In the genomic region with DNA sequence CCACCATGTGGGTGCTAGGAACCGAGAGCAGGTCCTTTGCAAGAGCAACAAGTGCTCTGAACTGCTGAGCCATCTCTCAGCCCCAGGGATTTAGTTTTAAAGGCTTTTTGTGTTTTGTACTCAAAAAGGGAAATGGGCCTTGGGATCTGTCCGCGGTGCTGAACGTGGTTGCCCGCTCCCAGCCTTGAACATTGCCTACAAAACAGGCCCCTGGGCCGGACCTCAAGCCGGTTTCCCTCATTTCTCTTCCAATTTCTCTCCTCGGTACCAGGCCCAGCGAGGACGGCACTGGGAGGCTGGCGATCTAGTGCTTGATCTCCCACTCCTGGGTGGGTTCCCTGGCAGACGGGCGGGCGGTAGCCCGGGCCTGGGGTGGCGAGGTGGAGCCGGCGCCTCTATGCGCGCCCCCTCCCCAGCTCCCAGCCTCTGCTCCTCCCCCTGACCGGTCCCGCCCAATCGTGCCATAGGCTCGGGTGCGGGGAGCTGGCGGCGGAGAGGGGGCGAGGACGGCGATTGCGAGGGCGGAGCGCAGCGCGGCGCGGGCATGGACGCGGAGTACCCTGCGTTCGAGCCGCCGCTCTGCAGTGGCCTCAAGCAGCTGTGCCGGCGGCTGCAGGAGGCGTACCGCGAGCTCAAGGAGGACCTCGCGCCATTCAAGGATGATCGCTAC, we compare ENCODE assay signal across 8 mouse cellular contexts. TPM values are rescaled to one million over a fixed set of nuclear protein-coding genes. Genes with fewer than 3 reads are reported as not detected.
DNase-seq lines count a peak whose midpoint lies in the region; ATAC-seq and TF ChIP-seq lines count a peak whose summit lies in the region.
"Not testable (repeated sequence)": the region's sequence is repeated elsewhere in the genome, so short reads cannot be mapped to it uniquely, and the experiment has no call there.

Tmem181a (plus strand) TSS at position 461 of the 670 bp plus-strand sequence.

- not testable (repeated sequence) for H3K36me3 ChIP-seq in embryonic facial prominence, embryonic 10.5 days (replicated peaks); hindbrain, embryonic 13.5 days; limb, embryonic 12.5 days; midbrain, embryonic 12.5 days; stomach, embryonic 16.5 days (ENCODE audit: control insufficient read depth, insufficient read depth, low read length)

- peak within 1 kb of the TSS; percentile 67 for H3K9ac ChIP-seq in hindbrain, embryonic 13.5 days
- not testable (repeated sequence) for H3K9ac ChIP-seq in limb, embryonic 12.5 days (replicated peaks); midbrain, embryonic 12.5 days (replicated peaks); stomach, embryonic 16.5 days (ENCODE audit: low read length)

- not testable (repeated sequence) for TF ChIP-seq CTCF in layer of hippocampus, adult 2 months (conservative IDR thresholded peaks at IDR 0.05)

- not testable (repeated sequence) for DNase-seq in adrenal gland, adult 2 months; embryonic facial prominence, embryonic 10.5 days (ENCODE audit: low spot score); frontal cortex, adult 2 months (ENCODE audit: extremely low spot score in 1 of 2, low spot score in 1 of 2)
- DNase-seq in layer of hippocampus, adult 2 months (ENCODE audit: low spot score in 2 of 2), result peak in 1 of 2 experiments; percentile 15

- not testable (repeated sequence) for H3K9me3 ChIP-seq in embryonic facial prominence, embryonic 10.5 days; hindbrain, embryonic 13.5 days; limb, embryonic 12.5 days; midbrain, embryonic 12.5 days; stomach, embryonic 16.5 days (replicated peaks; ENCODE audit: control insufficient read depth, low read length)

- not testable (repeated sequence) for H3K27me3 ChIP-seq in embryonic facial prominence, embryonic 10.5 days (replicated peaks; ENCODE audit: low read depth, poor library complexity, severe bottlenecking); hindbrain, embryonic 13.5 days; limb, embryonic 12.5 days; midbrain, embryonic 12.5 days; stomach, embryonic 16.5 days (ENCODE audit: control insufficient read depth, insufficient read depth, low read length)

- ATAC-seq in hindbrain, embryonic 13.5 days (ENCODE audit: low FRiP score), result peak; percentile 89
- peak; percentile 71 for ATAC-seq in limb, embryonic 12.5 days (ENCODE audit: insufficient number of reproducible peaks, insufficient read depth, low FRiP score, low TSS enrichment, low read depth)
- ATAC-seq in midbrain, embryonic 12.5 days (ENCODE audit: low FRiP score, low read depth), result peak; percentile 56; the same call in 1 of the 2 replicates
- ATAC-seq in stomach, embryonic 16.5 days (ENCODE audit: insufficient read depth, low FRiP score), result peak; percentile 48; the same call in 1 of the 2 replicates

- not testable (repeated sequence) for H3K4me1 ChIP-seq in embryonic facial prominence, embryonic 10.5 days; hindbrain, embryonic 13.5 days (replicated peaks); limb, embryonic 12.5 days (replicated peaks); midbrain, embryonic 12.5 days; stomach, embryonic 16.5 days (ENCODE audit: control insufficient read depth, insufficient read depth, low read length)

- 0% methylated on average over 24 of the region's 51 CpGs for WGBS in embryonic facial prominence, embryonic 10.5 days
- WGBS in hindbrain, embryonic 13.5 days, result 1% methylated on average over 15 of the region's 51 CpGs
- 1% methylated on average over 17 of the region's 51 CpGs for WGBS in limb, embryonic 12.5 days
- under 1% methylated on average over 22 of the region's 51 CpGs for WGBS in midbrain, embryonic 12.5 days
- WGBS in stomach, embryonic 16.5 days, result no CpG with 5 or more reads among the region's 51 CpGs

- not testable (repeated sequence) for H3K27ac ChIP-seq in embryonic facial prominence, embryonic 10.5 days (replicated peaks); hindbrain, embryonic 13.5 days; limb, embryonic 12.5 days; midbrain, embryonic 12.5 days (replicated peaks); stomach, embryonic 16.5 days (ENCODE audit: low read length)
- peak within 1 kb of the TSS; percentile 84 for H3K27ac ChIP-seq in layer of hippocampus, adult 2 months

- peak within 1 kb of the TSS; percentile 45 for H3K4me3 ChIP-seq in embryonic facial prominence, embryonic 10.5 days
- H3K4me3 ChIP-seq in hindbrain, embryonic 13.5 days, result peak within 1 kb of the TSS; percentile 40
- H3K4me3 ChIP-seq in layer of hippocampus, adult 2 months, result peak within 1 kb of the TSS; percentile 54
- H3K4me3 ChIP-seq in limb, embryonic 12.5 days (replicated peaks), result peak within 1 kb of the TSS; percentile 20; the same call in 1 of the 2 replicates
- H3K4me3 ChIP-seq in midbrain, embryonic 12.5 days, result peak within 1 kb of the TSS; percentile 27
- not testable (repeated sequence) for H3K4me3 ChIP-seq in stomach, embryonic 16.5 days (replicated peaks; ENCODE audit: low read length)

- peak within 1 kb of the TSS; percentile 54 for H3K4me2 ChIP-seq in hindbrain, embryonic 13.5 days
- peak within 1 kb of the TSS; percentile 50 for H3K4me2 ChIP-seq in limb, embryonic 12.5 days
- H3K4me2 ChIP-seq in midbrain, embryonic 12.5 days (replicated peaks), result peak within 1 kb of the TSS; percentile 46
- 0 out of 2 replicates have a peak within 1 kb of the TSS, but pooled peaks have one; percentile 27 for H3K4me2 ChIP-seq in stomach, embryonic 16.5 days (ENCODE audit: low read depth, low read length)

RNA-seq across cellular contexts. Expression of gene Tmem181a, which starts in this region (rescaled TPM):
- 10 to 100 TPM; 11.4 to 12.1 TPM for total RNA-seq in adrenal gland, adult 2 months (2021)
- polyA plus RNA-seq in adrenal gland, adult 2 months (2012; rRNA removed), result 10.4 and 12.7 TPM in 2 replicates
- polyA plus RNA-seq in embryonic facial prominence, embryonic 10.5 days (2016; fragmentation: Nextera tagmentation; extraction: Ambion mirVana), result 23.0 and 23.9 TPM in 2 replicates
- 64.6 and 65.0 TPM in 2 replicates for polyA plus RNA-seq in frontal cortex, adult 2 months (2012; rRNA removed)
- polyA plus RNA-seq in hindbrain, embryonic 13.5 days (2015; fragmentation: Nextera tagmentation; extraction: Ambion mirVana), result 38.7 and 39.4 TPM in 2 replicates
- total RNA-seq in layer of hippocampus, adult 2 months (2021), result 10 to 100 TPM; 51.4 to 52.3 TPM
- 27.8 and 28.8 TPM in 2 replicates for polyA plus RNA-seq in limb, embryonic 12.5 days (2016; fragmentation: Nextera tagmentation; extraction: Ambion mirVana)
- polyA plus RNA-seq in midbrain, embryonic 12.5 days (2016; fragmentation: Nextera tagmentation; extraction: Ambion mirVana), result 28.1 and 29.1 TPM in 2 replicates
- 23.5 and 25.2 TPM in 2 replicates for polyA plus RNA-seq in stomach, embryonic 16.5 days (2015; fragmentation: Nextera tagmentation; extraction: Ambion mirVana)
